Mouse (Mus musculus): ENCODE results near the gene Frmpd1. TPM values are rescaled to one million over a fixed set of nuclear protein-coding genes. Genes with fewer than 3 reads are reported as not detected.

Frmpd1 gene
- polyA plus RNA-seq (2015; fragmentation: Nextera tagmentation; extraction: Ambion mirVana): 2.2 and 3.2 TPM in 2 replicates

GRCm38 (mm10) chr4:45184521-45185330 is at the start of gene Frmpd1:
TSS of gene Frmpd1 (plus strand) at chr4:45184875.
- WGBS: under 1% methylated on average over 40 of the region's 85 CpGs
- no peaks in the 10 kb centered on the region for H3K36me3 ChIP-seq (ENCODE audit: control insufficient read depth, insufficient read depth, low read length)
- peaks cover 5% of the 10 kb centered on the region for H3K4me1 ChIP-seq (ENCODE audit: control insufficient read depth, insufficient read depth, low read depth, low read length)
- H3K4me3 ChIP-seq (ENCODE audit: low read length): peak within 1 kb of the TSS; percentile 55
- H3K27ac ChIP-seq (ENCODE audit: low read depth, low read length): peak within 1 kb of the TSS; percentile 48; the same call in 1 of the 2 replicates
- H3K9me3 ChIP-seq (ENCODE audit: control insufficient read depth, low read length): no peaks in the 10 kb centered on the region
- peak within 1 kb of the TSS; percentile 90 for H3K4me2 ChIP-seq (ENCODE audit: low read length)
- H3K9ac ChIP-seq (ENCODE audit: low read depth, low read length): peak within 1 kb of the TSS; percentile 69
- H3K27me3 ChIP-seq (replicated peaks; ENCODE audit: control insufficient read depth, insufficient read depth, low read length): no peaks in the 10 kb centered on the region
- peak; percentile 85 for ATAC-seq

GRCm38 (mm10) chr4:45137636-45138035 is 47.0 kb upstream of the Frmpd1 start:
- 51% methylated on average over 4 of the region's 4 CpGs for WGBS
- peaks cover 7% of the 10 kb centered on the region for H3K4me1 ChIP-seq (ENCODE audit: control insufficient read depth, insufficient read depth, low read depth, low read length)
- H3K9ac ChIP-seq (ENCODE audit: low read depth, low read length): no peak overlapping the region
- H3K27ac ChIP-seq (ENCODE audit: low read depth, low read length): no peak overlapping the region
- no peaks in the 10 kb centered on the region for H3K36me3 ChIP-seq (ENCODE audit: control insufficient read depth, insufficient read depth, low read length)
- no peaks in the 10 kb centered on the region for H3K9me3 ChIP-seq (ENCODE audit: control insufficient read depth, low read length)
- no peaks in the 10 kb centered on the region for H3K27me3 ChIP-seq (replicated peaks; ENCODE audit: control insufficient read depth, insufficient read depth, low read length)
- H3K4me3 ChIP-seq (ENCODE audit: low read length): no peak overlapping the region
- no peak for ATAC-seq
- no peak overlapping the region for H3K4me2 ChIP-seq (ENCODE audit: low read length)

GRCm38 (mm10) chr4:45141835-45142234 is 42.8 kb upstream of the Frmpd1 start:
- Histone ChIP-seq H3K27ac (ENCODE audit: low read depth, low read length) (no peak overlapping the region), H3K27me3 (replicated peaks; ENCODE audit: control insufficient read depth, insufficient read depth, low read length) (no peaks in the 10 kb centered on the region), H3K9ac (ENCODE audit: low read depth, low read length) (no peak overlapping the region), H3K36me3 (ENCODE audit: control insufficient read depth, insufficient read depth, low read length) (no peaks in the 10 kb centered on the region), H3K4me2 (ENCODE audit: low read length) (no peak overlapping the region), H3K4me1 (ENCODE audit: control insufficient read depth, insufficient read depth, low read depth, low read length) (peaks cover 14% of the 10 kb centered on the region), H3K4me3 (ENCODE audit: low read length) (no peak overlapping the region), H3K9me3 (ENCODE audit: control insufficient read depth, low read length) (no peaks in the 10 kb centered on the region)
- ATAC-seq: no peak; the same call in 1 of the 2 replicates
- WGBS: 56% methylated on average over 5 of the region's 5 CpGs

- Histone ChIP-seq H3K27me3 (replicated peaks; ENCODE audit: control insufficient read depth, insufficient read depth, low read length) (no peaks in the 10 kb centered on the region), H3K9me3 (ENCODE audit: control insufficient read depth, low read length) (no peaks in the 10 kb centered on the region), H3K4me2 (ENCODE audit: low read length) (peak overlapping the region; percentile 30; the same call in 1 of the 2 replicates), H3K9ac (ENCODE audit: low read depth, low read length) (no peak overlapping the region), H3K36me3 (ENCODE audit: control insufficient read depth, insufficient read depth, low read length) (no peaks in the 10 kb centered on the region), H3K4me1 (ENCODE audit: control insufficient read depth, insufficient read depth, low read depth, low read length) (peaks cover 14% of the 10 kb centered on the region), H3K4me3 (ENCODE audit: low read length) (no peak overlapping the region), H3K27ac (ENCODE audit: low read depth, low read length) (no peak overlapping the region; the same call in 1 of the 2 replicates)
- 29% methylated on average over 11 of the region's 11 CpGs for WGBS
- ATAC-seq: peak; percentile 84
These were observed 42.3 kb upstream of the Frmpd1 start for GRCm38 (mm10) chr4:45142411-45142810.

GRCm38 (mm10) chr4:45143005-45143404 is 41.7 kb upstream of the Frmpd1 start:
- WGBS: 51% methylated on average over 8 of the region's 8 CpGs
- H3K27ac ChIP-seq (ENCODE audit: low read depth, low read length): no peak overlapping the region
- no peak overlapping the region for H3K9ac ChIP-seq (ENCODE audit: low read depth, low read length)
- H3K9me3 ChIP-seq (ENCODE audit: control insufficient read depth, low read length): no peaks in the 10 kb centered on the region
- H3K4me1 ChIP-seq (ENCODE audit: control insufficient read depth, insufficient read depth, low read depth, low read length): peaks cover 14% of the 10 kb centered on the region
- H3K27me3 ChIP-seq (replicated peaks; ENCODE audit: control insufficient read depth, insufficient read depth, low read length): no peaks in the 10 kb centered on the region
- no peak overlapping the region for H3K4me2 ChIP-seq (ENCODE audit: low read length)
- H3K36me3 ChIP-seq (ENCODE audit: control insufficient read depth, insufficient read depth, low read length): no peaks in the 10 kb centered on the region
- H3K4me3 ChIP-seq (ENCODE audit: low read length): no peak overlapping the region
- peak; percentile 83 for ATAC-seq

GRCm38 (mm10) chr4:45156433-45156832 is 28.2 kb upstream of the Frmpd1 start:
- H3K27ac ChIP-seq (ENCODE audit: low read depth, low read length): no peak overlapping the region
- H3K4me1 ChIP-seq (ENCODE audit: control insufficient read depth, insufficient read depth, low read depth, low read length): no peaks in the 10 kb centered on the region
- 86% methylated on average over 3 of the region's 3 CpGs for WGBS
- no peak overlapping the region for H3K4me3 ChIP-seq (ENCODE audit: low read length)
- no peaks in the 10 kb centered on the region for H3K36me3 ChIP-seq (ENCODE audit: control insufficient read depth, insufficient read depth, low read length)
- H3K9ac ChIP-seq (ENCODE audit: low read depth, low read length): no peak overlapping the region
- no peaks in the 10 kb centered on the region for H3K9me3 ChIP-seq (ENCODE audit: control insufficient read depth, low read length)
- no peaks in the 10 kb centered on the region for H3K27me3 ChIP-seq (replicated peaks; ENCODE audit: control insufficient read depth, insufficient read depth, low read length)
- no peak overlapping the region for H3K4me2 ChIP-seq (ENCODE audit: low read length)
- no peak for ATAC-seq

- H3K27ac ChIP-seq (ENCODE audit: low read depth, low read length): no peak overlapping the region
- H3K9ac ChIP-seq (ENCODE audit: low read depth, low read length): no peak overlapping the region
- no peak overlapping the region for H3K4me3 ChIP-seq (ENCODE audit: low read length)
- no peaks in the 10 kb centered on the region for H3K27me3 ChIP-seq (replicated peaks; ENCODE audit: control insufficient read depth, insufficient read depth, low read length)
- H3K36me3 ChIP-seq (ENCODE audit: control insufficient read depth, insufficient read depth, low read length): no peaks in the 10 kb centered on the region
- no peaks in the 10 kb centered on the region for H3K4me1 ChIP-seq (ENCODE audit: control insufficient read depth, insufficient read depth, low read depth, low read length)
- H3K4me2 ChIP-seq (ENCODE audit: low read length): no peak overlapping the region
- 77% methylated on average over 9 of the region's 9 CpGs for WGBS
- no peak for ATAC-seq
- no peaks in the 10 kb centered on the region for H3K9me3 ChIP-seq (ENCODE audit: control insufficient read depth, low read length)
These were observed 26.1 kb upstream of the Frmpd1 start for GRCm38 (mm10) chr4:45158608-45159007.

GRCm38 (mm10) chr4:45160773-45161172 is 23.9 kb upstream of the Frmpd1 start:
- no peak overlapping the region for H3K4me3 ChIP-seq (ENCODE audit: low read length)
- H3K4me2 ChIP-seq (ENCODE audit: low read length): no peak overlapping the region
- no peaks in the 10 kb centered on the region for H3K27me3 ChIP-seq (replicated peaks; ENCODE audit: control insufficient read depth, insufficient read depth, low read length)
- H3K9me3 ChIP-seq (ENCODE audit: control insufficient read depth, low read length): no peaks in the 10 kb centered on the region
- H3K4me1 ChIP-seq (ENCODE audit: control insufficient read depth, insufficient read depth, low read depth, low read length): no peaks in the 10 kb centered on the region
- 75% methylated on average over 6 of the region's 6 CpGs for WGBS
- no peak overlapping the region for H3K9ac ChIP-seq (ENCODE audit: low read depth, low read length)
- H3K36me3 ChIP-seq (ENCODE audit: control insufficient read depth, insufficient read depth, low read length): no peaks in the 10 kb centered on the region
- ATAC-seq: no peak
- H3K27ac ChIP-seq (ENCODE audit: low read depth, low read length): no peak overlapping the region

GRCm38 (mm10) chr4:45163711-45164110 is 21.0 kb upstream of the Frmpd1 start:
- no peaks in the 10 kb centered on the region for H3K4me1 ChIP-seq (ENCODE audit: control insufficient read depth, insufficient read depth, low read depth, low read length)
- no peak for ATAC-seq

More at GRCm38 (mm10) chr4:45163711-45164110, 21.0 kb upstream of the Frmpd1 start:
- no peak overlapping the region for H3K4me2 ChIP-seq (ENCODE audit: low read length)
- 19% methylated on average over 1 of the region's 1 CpGs for WGBS
- no peaks in the 10 kb centered on the region for H3K36me3 ChIP-seq (ENCODE audit: control insufficient read depth, insufficient read depth, low read length)
- no peak overlapping the region for H3K4me3 ChIP-seq (ENCODE audit: low read length)
- no peaks in the 10 kb centered on the region for H3K27me3 ChIP-seq (replicated peaks; ENCODE audit: control insufficient read depth, insufficient read depth, low read length)
- no peaks in the 10 kb centered on the region for H3K9me3 ChIP-seq (ENCODE audit: control insufficient read depth, low read length)
- no peak overlapping the region for H3K9ac ChIP-seq (ENCODE audit: low read depth, low read length)
- no peak overlapping the region for H3K27ac ChIP-seq (ENCODE audit: low read depth, low read length)

All from hindbrain, embryonic 16.5 days (tissue).